Mouse (Mus musculus): ENCODE data around the gene Map3k3.

- TF ChIP-seq CTCF (IDR thresholded peaks at IDR 0.05; ENCODE audit: control insufficient read depth, insufficient read depth, insufficient replicate concordance, low read depth, low read length) (no peak), POLR2A (IDR thresholded peaks at IDR 0.05; ENCODE audit: control insufficient read depth, low read depth, low read length) (no peak)
These were observed 66.8 kb downstream of the Map3k3 start for GRCm38 (mm10) chr11:106151219-106151618.

All from testis, adult 2 months (tissue).